Mouse (Mus musculus) intestine, embryonic 15.5 days (tissue): ENCODE measurements around the gene Mrgpra2b. TPM values are rescaled to one million over a fixed set of nuclear protein-coding genes. Genes with fewer than 3 reads are reported as not detected.
"Not testable (repeated sequence)": the region's sequence is repeated elsewhere in the genome, so short reads cannot be mapped to it uniquely, and the experiment has no call there.

Experiments used
- ATAC-seq: fragments of 200-750 bp; cut with Nextera tagmentation; 2 replicates; pipeline ENCODE4 v1.8.0; 2017; ENCODE audit warnings: moderate TSS enrichment, moderate library complexity
- H3K27ac ChIP-seq: fragments of 300-500 bp; sonication (generic); 2 replicates; pipeline ENCODE4 v1.5.1; 2015; ENCODE audit warnings: mild to moderate bottlenecking, inconsistent platforms
- H3K27me3 ChIP-seq: fragments of 300-500 bp; sonication (generic); replicated peaks from 2 replicates; pipeline ENCODE4 v1.6.1; 2015; ENCODE audit warnings: inconsistent platforms
- H3K36me3 ChIP-seq: fragments of 300-500 bp; sonication (generic); 2 replicates; pipeline ENCODE4 v1.6.1; 2015; ENCODE audit warnings: inconsistent platforms
- H3K4me1 ChIP-seq: fragments of 300-500 bp; sonication (generic); replicated peaks from 2 replicates; pipeline ENCODE4 v1.6.1; 2015; ENCODE audit warnings: inconsistent platforms
- H3K4me2 ChIP-seq: fragments of 300-500 bp; sonication (generic); replicated peaks from 2 replicates; pipeline ENCODE4 v1.6.1; 2015; ENCODE audit warnings: mild to moderate bottlenecking, inconsistent platforms
- H3K4me3 ChIP-seq: fragments of 300-500 bp; sonication (generic); replicated peaks from 2 replicates; pipeline ENCODE4 v1.5.1; 2015; ENCODE audit warnings: inconsistent platforms
- H3K9ac ChIP-seq: fragments of 300-500 bp; sonication (generic); 2 replicates; pipeline ENCODE4 v1.6.1; 2015; ENCODE audit warnings: inconsistent platforms
- H3K9me3 ChIP-seq: fragments of 300-500 bp; sonication (generic); 2 replicates; pipeline ENCODE4 v1.6.1; 2016; ENCODE audit warnings: inconsistent platforms
- WGBS: fragments of 180-500 bp; shearing (Covaris S2); methylation state at CpG from one replicate; pipeline ENCODE4 v1.1.7; 2015; 5-methylcytosine and 5-hydroxymethylcytosine counted together
- polyA plus RNA-seq: library from polyadenylated mRNA; unstranded; fragments of >200 nt; fragmentation: Nextera tagmentation; extraction: Ambion mirVana; gene quantifications from 2 replicates; pipeline ENCODE4 v1.2.1, GENCODE M21; 2015

Mrgpra2b gene
- polyA plus RNA-seq: not detected in 2 replicates

DNA sequence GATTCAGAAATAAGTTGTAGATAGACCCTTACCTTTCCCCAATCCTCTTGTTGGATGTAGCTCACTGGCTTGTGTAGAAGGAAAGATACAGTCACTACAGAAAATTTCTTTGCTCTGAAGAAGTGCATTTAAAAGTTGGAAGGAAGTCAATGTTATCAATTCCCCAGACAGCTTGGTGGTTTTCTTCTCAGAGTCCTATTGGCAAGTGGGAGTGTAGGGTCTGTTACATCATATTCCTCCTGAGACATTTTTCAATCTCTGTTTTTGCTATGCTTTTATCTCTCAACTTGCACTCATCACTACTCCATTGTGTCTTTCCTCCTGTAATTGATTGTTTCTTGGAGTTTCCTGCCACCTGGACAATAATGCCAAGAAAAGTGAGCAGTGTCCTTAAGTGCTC, at the start of gene Mrgpra2b:
Mrgpra2b (minus strand) TSS at position 101 of the 400 bp plus-strand sequence.
- Histone ChIP-seq H3K27me3 (no peaks in the 10 kb centered on the region), H3K4me3 (no peak within 1 kb of the TSS), H3K9me3 (no peaks in the 10 kb centered on the region), H3K4me1 (no peaks in the 10 kb centered on the region), H3K4me2 (no peak within 1 kb of the TSS), H3K36me3 (no peaks in the 10 kb centered on the region), H3K9ac (no peak within 1 kb of the TSS), H3K27ac (no peak within 1 kb of the TSS)
- ATAC-seq: no peak

DNA sequence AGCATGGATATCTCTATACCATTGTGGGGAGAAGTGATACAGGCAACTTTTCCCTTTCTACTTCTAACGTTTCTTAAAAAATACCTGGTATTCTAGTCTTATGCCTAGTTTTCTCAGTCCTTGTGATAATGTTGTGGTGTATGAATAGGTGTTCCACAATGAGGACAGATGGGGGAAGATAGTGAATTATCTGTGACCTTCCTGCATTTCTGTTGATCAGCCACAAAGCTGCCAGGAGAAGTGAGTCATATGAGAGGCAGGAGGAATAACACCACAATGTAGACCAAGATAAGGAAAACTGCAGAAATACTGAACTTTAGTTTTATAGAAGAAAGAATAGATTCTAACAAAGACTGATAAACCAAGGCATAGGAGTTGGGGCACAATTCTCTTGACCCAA, 12.3 kb downstream of the Mrgpra2b start:
- WGBS: 74% methylated on average over 1 of the region's 1 CpGs

GRCm38 (mm10) chr7:47515050-47515449, 13.6 kb downstream of the Mrgpra2b start:
- Histone ChIP-seq H3K4me2 (no peak overlapping the region), H3K9ac (no peak overlapping the region), H3K9me3 (no peaks in the 10 kb centered on the region), H3K27me3 (no peaks in the 10 kb centered on the region), H3K27ac (no peak overlapping the region), H3K36me3 (no peaks in the 10 kb centered on the region), H3K4me3 (no peak overlapping the region), H3K4me1 (no peaks in the 10 kb centered on the region)
- no peak for ATAC-seq
- WGBS: 89% methylated on average over 2 of the region's 2 CpGs

More for the DNA sequence above, 12.3 kb downstream of the Mrgpra2b start:
- H3K4me3 ChIP-seq: no peak overlapping the region
- H3K4me1 ChIP-seq: no peaks in the 10 kb centered on the region
- H3K27me3 ChIP-seq: no peaks in the 10 kb centered on the region
- no peak overlapping the region for H3K9ac ChIP-seq
- H3K27ac ChIP-seq: no peak overlapping the region
- no peaks in the 10 kb centered on the region for H3K36me3 ChIP-seq
- no peak for ATAC-seq
- H3K4me2 ChIP-seq: no peak overlapping the region
- H3K9me3 ChIP-seq: no peaks in the 10 kb centered on the region

DNA sequence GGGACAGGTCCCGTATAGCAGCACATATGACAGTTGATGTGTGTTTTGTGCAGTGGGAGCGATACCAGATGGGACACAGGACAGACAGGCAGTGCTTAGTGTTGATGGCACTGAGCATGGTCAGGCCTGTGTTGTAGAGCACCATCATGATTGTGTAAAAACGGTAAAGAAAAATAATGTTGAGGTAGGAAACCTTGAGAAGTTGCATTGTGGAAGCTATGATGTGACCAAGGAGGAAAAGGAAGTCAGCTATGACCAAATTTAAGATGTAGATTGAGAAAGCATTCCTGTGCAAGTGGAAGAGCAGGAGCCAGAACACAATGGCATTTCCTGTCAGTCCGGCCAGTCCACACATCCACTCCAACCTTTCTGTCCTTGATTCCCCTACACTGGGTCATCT, 25.7 kb downstream of the Mrgpra2b start:
- no peak overlapping the region for H3K4me2 ChIP-seq
- no peaks in the 10 kb centered on the region for H3K9me3 ChIP-seq
- no peak overlapping the region for H3K27ac ChIP-seq
- H3K4me3 ChIP-seq: no peak overlapping the region
- no peak for ATAC-seq
- H3K27me3 ChIP-seq: no peaks in the 10 kb centered on the region
- no peaks in the 10 kb centered on the region for H3K4me1 ChIP-seq
- WGBS: 80% methylated on average over 4 of the region's 4 CpGs
- H3K9ac ChIP-seq: no peak overlapping the region
- H3K36me3 ChIP-seq: no peaks in the 10 kb centered on the region

GRCm38 (mm10) chr7:47491266-47491665, 37.4 kb downstream of the Mrgpra2b start:
- H3K4me2 ChIP-seq, H3K27me3 ChIP-seq, H3K9ac ChIP-seq, H3K4me1 ChIP-seq, H3K27ac ChIP-seq, ATAC-seq, H3K36me3 ChIP-seq, H3K9me3 ChIP-seq, H3K4me3 ChIP-seq: not testable (repeated sequence)

DNA sequence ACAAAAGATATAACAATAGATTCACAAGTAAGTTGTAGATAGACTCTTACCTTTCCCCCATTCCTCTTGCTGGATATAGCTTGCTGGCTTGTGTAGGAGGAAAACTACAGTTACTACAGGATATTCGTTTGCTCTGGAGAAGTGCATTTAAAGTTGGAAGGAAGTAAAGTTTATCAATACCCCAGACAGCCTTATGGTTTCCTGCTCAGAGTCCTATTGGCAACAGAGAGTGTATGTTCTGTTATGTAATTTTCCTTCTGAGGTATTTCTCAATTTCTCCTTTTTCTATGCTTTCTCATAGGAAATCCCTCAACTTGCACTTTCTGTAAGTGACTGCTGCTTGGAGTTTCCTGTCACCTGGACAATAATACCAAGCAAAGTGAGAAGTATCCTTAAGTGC, 39.2 kb downstream of the Mrgpra2b start:
- not testable (repeated sequence) for ATAC-seq, H3K27me3 ChIP-seq, H3K4me1 ChIP-seq, H3K36me3 ChIP-seq, H3K9ac ChIP-seq, H3K9me3 ChIP-seq, H3K27ac ChIP-seq, H3K4me2 ChIP-seq, H3K4me3 ChIP-seq
- WGBS: no CpG with 5 or more reads among the region's 1 CpGs

- H3K27me3 ChIP-seq, H3K4me1 ChIP-seq, ATAC-seq, H3K36me3 ChIP-seq, H3K9ac ChIP-seq, H3K4me2 ChIP-seq, H3K9me3 ChIP-seq, H3K27ac ChIP-seq, H3K4me3 ChIP-seq: not testable (repeated sequence)
Measured at GRCm38 (mm10) chr7:47483181-47483580, 45.5 kb downstream of the Mrgpra2b start.

- not testable (repeated sequence) for H3K27ac ChIP-seq, H3K4me3 ChIP-seq, H3K4me2 ChIP-seq, H3K27me3 ChIP-seq, H3K9me3 ChIP-seq, H3K4me1 ChIP-seq, H3K9ac ChIP-seq, H3K36me3 ChIP-seq, ATAC-seq
- 32% methylated on average over 1 of the region's 3 CpGs for WGBS
Measured at GRCm38 (mm10) chr7:47473904-47474303, 54.8 kb downstream of the Mrgpra2b start.

- not testable (repeated sequence) for H3K9me3 ChIP-seq, H3K27me3 ChIP-seq, H3K9ac ChIP-seq, H3K4me3 ChIP-seq, H3K27ac ChIP-seq, H3K36me3 ChIP-seq, ATAC-seq, H3K4me2 ChIP-seq, H3K4me1 ChIP-seq
Measured at GRCm38 (mm10) chr7:47465278-47465981, 63.2 kb downstream of the Mrgpra2b start.

GRCm38 (mm10) chr7:47452015-47452414, 76.6 kb downstream of the Mrgpra2b start, which contains the start of gene Mrgpra2a:
Gene Mrgpra2a, minus strand, starts transcription at chr7:47452139.
- not testable (repeated sequence) for H3K27me3 ChIP-seq, H3K9me3 ChIP-seq, H3K4me1 ChIP-seq, ATAC-seq, H3K36me3 ChIP-seq, H3K27ac ChIP-seq, H3K9ac ChIP-seq, H3K4me2 ChIP-seq, H3K4me3 ChIP-seq
- no CpG with 5 or more reads among the region's 1 CpGs for WGBS

GRCm38 (mm10) chr7:47445729-47446128, 82.9 kb downstream of the Mrgpra2b start:
- not testable (repeated sequence) for H3K36me3 ChIP-seq, H3K27ac ChIP-seq, ATAC-seq, H3K9ac ChIP-seq, H3K4me3 ChIP-seq, H3K27me3 ChIP-seq, H3K4me2 ChIP-seq, H3K4me1 ChIP-seq, H3K9me3 ChIP-seq

DNA sequence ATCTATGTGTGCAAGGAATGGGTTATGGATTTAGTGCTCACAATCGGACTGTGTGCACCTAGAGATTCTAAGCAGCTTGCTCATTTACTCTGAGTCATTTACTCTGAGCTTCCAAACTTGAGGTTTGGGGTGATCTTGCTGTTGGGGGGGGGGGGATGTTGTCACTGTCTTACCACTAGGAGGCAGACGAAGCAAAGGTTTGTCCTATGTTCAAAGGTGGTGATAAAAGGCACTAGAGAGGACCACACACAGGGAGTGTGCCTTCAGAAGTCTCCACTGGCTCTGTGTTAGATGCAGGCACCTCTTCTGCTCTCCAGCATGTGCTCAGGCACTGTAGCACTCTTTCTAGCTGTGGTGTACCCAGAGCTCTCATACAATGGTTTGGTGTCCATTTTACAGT, 92.2 kb downstream of the Mrgpra2b start:
- not testable (repeated sequence) for H3K4me3 ChIP-seq, H3K36me3 ChIP-seq
- WGBS: 36% methylated on average over 1 of the region's 2 CpGs

DNA sequence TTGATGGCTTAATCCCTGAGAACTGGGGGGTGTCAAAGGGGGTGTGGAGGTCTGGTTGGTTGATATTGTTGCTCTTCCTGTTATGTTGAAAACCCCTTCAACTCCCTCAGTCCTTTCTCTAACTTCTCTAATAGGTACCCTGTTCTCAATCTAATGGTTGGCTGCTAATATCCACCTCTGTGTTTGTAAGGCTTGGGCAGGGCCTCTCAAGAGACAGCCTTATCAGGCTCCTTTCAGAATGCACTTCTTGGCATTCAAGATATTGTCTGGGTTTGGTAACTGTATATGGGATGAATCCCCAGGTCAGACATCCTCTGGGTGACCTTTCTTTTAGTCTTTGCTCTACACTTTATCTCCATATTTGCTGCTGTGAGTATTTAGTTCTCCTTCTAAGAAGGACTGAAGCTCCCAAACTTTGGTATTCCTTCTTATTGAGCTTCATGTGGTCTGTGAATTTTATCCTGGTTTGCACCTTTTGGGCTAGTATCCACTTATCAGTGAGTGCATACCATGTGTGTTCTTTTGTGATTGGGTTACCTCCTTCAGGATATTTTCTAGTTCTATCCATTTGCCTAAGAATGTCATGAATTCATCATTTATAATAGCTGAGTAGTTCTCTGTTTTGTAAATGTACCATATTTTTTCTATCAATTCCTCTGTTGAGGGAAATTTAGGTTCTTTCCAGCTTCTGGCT, 100.7 kb downstream of the Mrgpra2b start:
- not testable (repeated sequence) for H3K4me3 ChIP-seq, H3K9ac ChIP-seq, H3K9me3 ChIP-seq, H3K27me3 ChIP-seq, ATAC-seq, H3K4me1 ChIP-seq, H3K4me2 ChIP-seq, H3K36me3 ChIP-seq, H3K27ac ChIP-seq

More for the DNA sequence above, 92.2 kb downstream of the Mrgpra2b start:
- H3K4me2 ChIP-seq, ATAC-seq, H3K9me3 ChIP-seq, H3K27ac ChIP-seq, H3K4me1 ChIP-seq, H3K27me3 ChIP-seq, H3K9ac ChIP-seq: not testable (repeated sequence)
